14 mouse cellular contexts compared by ENCODE assay signal in the genomic region with DNA sequence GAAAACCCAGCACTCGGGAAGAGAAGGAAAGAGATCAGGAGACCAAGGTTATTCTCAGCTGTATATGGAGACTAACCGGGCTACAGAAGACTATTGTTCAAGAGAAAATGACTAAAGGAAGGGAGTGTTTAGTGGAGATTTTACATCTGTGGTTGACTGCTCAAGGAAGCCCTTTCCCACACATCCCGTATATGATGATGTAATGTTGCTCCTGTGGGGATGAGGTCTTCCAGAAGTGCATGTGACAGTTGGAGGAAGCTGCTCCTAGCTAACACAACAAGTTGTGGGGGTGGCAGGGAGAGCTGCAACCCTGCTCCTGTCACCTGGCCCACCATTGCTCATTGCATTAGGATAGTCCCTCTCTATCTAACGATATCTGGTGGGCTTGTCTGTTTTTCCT.
"Had no signal": no experiment of that assay in that cellular context is flagged by ENCODE, and none has a peak within 500 bp of the region (broad histone marks: within the 10 kb centered on the region; RNA-seq: fewer than 3 reads in every experiment).

No protein-coding gene starts in this region.

- H3K9ac ChIP-seq: kidney, embryonic 15.5 days; limb, embryonic 13.5 days; liver, embryonic 15.5 days; lung, embryonic 14.5 days; midbrain, embryonic 12.5 days; neural tube, embryonic 15.5 days had no signal

- H3K4me3 ChIP-seq: kidney, embryonic 15.5 days; limb, embryonic 13.5 days; liver, embryonic 15.5 days; midbrain, embryonic 12.5 days; neural tube, embryonic 15.5 days had no signal

- DNase-seq: kidney, postnatal 14 days; left cerebral cortex, postnatal 4 days; lung, embryonic 14.5 days; lung, postnatal 10 days; lung, postnatal 4 days; right cerebral cortex, postnatal 25 days; thymus, postnatal 4 days had no signal

- H3K4me2 ChIP-seq: kidney, embryonic 15.5 days; limb, embryonic 13.5 days; liver, embryonic 15.5 days; lung, embryonic 14.5 days; midbrain, embryonic 12.5 days; neural tube, embryonic 15.5 days had no signal

- H3K27me3 ChIP-seq: kidney, embryonic 15.5 days; limb, embryonic 13.5 days; liver, embryonic 15.5 days; midbrain, embryonic 12.5 days; neural tube, embryonic 15.5 days had no signal

- ATAC-seq: midbrain, embryonic 16.5 days had no signal

- H3K4me1 ChIP-seq: kidney, embryonic 15.5 days; limb, embryonic 13.5 days; midbrain, embryonic 12.5 days; neural tube, embryonic 15.5 days had no signal

- H3K9me3 ChIP-seq: kidney, embryonic 15.5 days; limb, embryonic 13.5 days; liver, embryonic 15.5 days; midbrain, embryonic 12.5 days; neural tube, embryonic 15.5 days had no signal

- H3K36me3 ChIP-seq: kidney, embryonic 15.5 days; limb, embryonic 13.5 days; liver, embryonic 15.5 days; midbrain, embryonic 12.5 days; neural tube, embryonic 15.5 days had no signal

- H3K27ac ChIP-seq: kidney, embryonic 15.5 days; limb, embryonic 13.5 days; liver, embryonic 15.5 days; midbrain, embryonic 12.5 days; neural tube, embryonic 15.5 days; stomach, postnatal 0 days had no signal
